In the genomic region with DNA sequence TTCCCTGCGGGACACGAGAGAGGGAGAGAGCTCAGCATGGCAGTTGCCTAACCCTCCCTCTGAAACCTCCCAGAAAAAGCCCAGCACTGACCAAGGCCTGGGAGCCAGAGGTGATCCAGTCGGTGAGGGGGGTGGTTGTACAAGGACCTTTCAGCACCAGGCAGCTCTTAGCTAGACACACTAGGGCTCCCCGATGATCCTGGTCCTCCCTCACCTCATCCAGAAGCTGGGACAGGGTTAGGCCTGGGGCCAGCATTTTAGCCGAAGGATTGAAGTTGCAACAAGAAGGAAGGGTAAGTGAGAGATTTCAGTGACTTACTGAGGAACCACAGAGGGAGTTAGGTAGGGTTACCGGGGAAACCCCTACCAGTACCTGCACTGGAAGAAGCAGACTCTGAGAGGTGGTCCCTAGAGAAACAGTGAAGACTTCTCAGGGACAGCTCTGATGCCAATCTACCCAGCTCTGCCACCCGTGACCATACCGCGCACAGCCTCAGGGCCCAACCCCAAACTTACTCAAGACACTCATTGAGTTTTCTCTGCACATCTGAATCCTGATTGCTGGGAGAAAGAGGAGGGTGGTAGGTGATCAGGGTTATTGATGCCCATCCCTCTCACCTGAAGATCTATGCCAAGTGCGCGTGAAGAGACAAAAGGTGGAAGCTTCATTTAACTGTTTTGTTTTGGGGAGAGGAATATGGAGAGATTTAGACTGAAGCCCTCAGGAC, we compare ENCODE assay signal across 9 mouse cellular contexts. TPM values are rescaled to one million over a fixed set of nuclear protein-coding genes. Genes with fewer than 3 reads are reported as not detected.
A peak's percentile ranks its signal among the peaks of the same experiment; 100 is the strongest.
DNase-seq lines count a peak whose midpoint lies in the region; ATAC-seq and TF ChIP-seq lines count a peak whose summit lies in the region.
"Had no signal": no experiment of that assay in that cellular context is flagged by ENCODE, and none has a peak within 500 bp of the region (broad histone marks: within the 10 kb centered on the region; RNA-seq: fewer than 3 reads in every experiment).

No protein-coding gene starts in this region.

- no peak for TF ChIP-seq EP300 in ES-Bruce4 (IDR thresholded peaks at IDR 0.05; ENCODE audit: insufficient read depth, low read depth, low read length)
- TF ChIP-seq EP300 in liver, postnatal 0 days (IDR thresholded peaks at IDR 0.05; ENCODE audit: low read depth), result no peak

- WGBS in heart, embryonic 11.5 days (ENCODE audit: insufficient replicate concordance), result 88% methylated on average over 11 of the region's 11 CpGs
- WGBS in forebrain, postnatal 0 days, result 89% methylated on average over 11 of the region's 11 CpGs
- 83% methylated on average over 11 of the region's 11 CpGs for WGBS in liver, postnatal 0 days (ENCODE audit: insufficient replicate concordance)

- H3K9ac ChIP-seq in heart, embryonic 11.5 days (ENCODE audit: low read depth, low read length), result peak overlapping the region; percentile 77
- H3K9ac ChIP-seq in ES-Bruce4 (ENCODE audit: low read depth, poor library complexity, severe bottlenecking), result peak overlapping the region; percentile 64; the same call in 1 of the 2 replicates
- peak overlapping the region; percentile 62 for H3K9ac ChIP-seq in forebrain, postnatal 0 days
- H3K9ac ChIP-seq in liver, postnatal 0 days (replicated peaks), result no peak overlapping the region

- peaks cover 6% of the 10 kb centered on the region for H3K27me3 ChIP-seq in heart, embryonic 11.5 days (ENCODE audit: control insufficient read depth, insufficient read depth, low read length)
- no peaks in the 10 kb centered on the region for H3K27me3 ChIP-seq in ES-Bruce4 (ENCODE audit: control insufficient read depth, insufficient read depth, low read length, poor library complexity, severe bottlenecking)
- H3K27me3 ChIP-seq in forebrain, postnatal 0 days (ENCODE audit: insufficient read depth, low read length), result no peaks in the 10 kb centered on the region
- 0 out of 2 replicates have a peak, but pooled peaks cover under 1% of the 10 kb centered on the region for H3K27me3 ChIP-seq in liver, postnatal 0 days (ENCODE audit: insufficient read depth, low read length)

- no peak for TF ChIP-seq POLR2A in ES-Bruce4 (IDR thresholded peaks at IDR 0.05; ENCODE audit: insufficient read depth, low read length)

- peaks cover 13% of the 10 kb centered on the region for H3K4me1 ChIP-seq in heart, embryonic 11.5 days (ENCODE audit: control insufficient read depth, insufficient read depth, low read length)
- H3K4me1 ChIP-seq in ES-Bruce4 (ENCODE audit: control insufficient read depth, insufficient read depth, low read length), result no peaks in the 10 kb centered on the region
- H3K4me1 ChIP-seq in forebrain, postnatal 0 days (ENCODE audit: insufficient read depth), result peaks cover 15% of the 10 kb centered on the region
- H3K4me1 ChIP-seq in liver, postnatal 0 days (ENCODE audit: insufficient read depth), result peaks cover 11% of the 10 kb centered on the region

- ATAC-seq in heart, embryonic 11.5 days (replicated peaks; ENCODE audit: insufficient number of reproducible peaks, low FRiP score, low TSS enrichment), result no peak
- ATAC-seq in forebrain, postnatal 0 days, result no peak
- ATAC-seq in liver, postnatal 0 days, result no peak

- peak overlapping the region; percentile 69 for H3K4me3 ChIP-seq in heart, embryonic 11.5 days (ENCODE audit: low read depth, low read length)
- H3K4me3 ChIP-seq in ES-Bruce4 (ENCODE audit: low read depth, low read length), result no peak overlapping the region
- peak overlapping the region; percentile 73 for H3K4me3 ChIP-seq in forebrain, postnatal 0 days (ENCODE audit: low read depth, low read length)
- peak overlapping the region; percentile 71; the same call in 1 of the 2 replicates for H3K4me3 ChIP-seq in liver, postnatal 0 days (ENCODE audit: low read depth, low read length)

- no peak for TF ChIP-seq CTCF in ES-Bruce4 (IDR thresholded peaks at IDR 0.05; ENCODE audit: low read depth, low read length)
- TF ChIP-seq CTCF in forebrain, postnatal 0 days (IDR thresholded peaks at IDR 0.05; ENCODE audit: low read depth), result no peak
- TF ChIP-seq CTCF in liver, postnatal 0 days (IDR thresholded peaks at IDR 0.05; ENCODE audit: low read depth), result no peak

- H3K36me3 ChIP-seq in heart, embryonic 11.5 days (ENCODE audit: control insufficient read depth, insufficient read depth, low read length), result peaks cover 3% of the 10 kb centered on the region; the same call in 1 of the 2 replicates
- peaks cover 17% of the 10 kb centered on the region for H3K36me3 ChIP-seq in ES-Bruce4 (ENCODE audit: control insufficient read depth, insufficient read depth, low read length, poor library complexity, severe bottlenecking)
- peaks cover 48% of the 10 kb centered on the region for H3K36me3 ChIP-seq in forebrain, postnatal 0 days (ENCODE audit: insufficient read depth)
- H3K36me3 ChIP-seq in liver, postnatal 0 days (replicated peaks; ENCODE audit: insufficient read depth, low read length), result peaks cover 23% of the 10 kb centered on the region

- H3K4me2 ChIP-seq in heart, embryonic 11.5 days, result peak overlapping the region; percentile 98
- peak overlapping the region; percentile 81 for H3K4me2 ChIP-seq in forebrain, postnatal 0 days (ENCODE audit: low read depth)
- H3K4me2 ChIP-seq in liver, postnatal 0 days (ENCODE audit: low read depth, low read length), result peak overlapping the region; percentile 87

- H3K27ac ChIP-seq in heart, embryonic 11.5 days (ENCODE audit: low read depth, low read length), result no peak overlapping the region
- no peak overlapping the region for H3K27ac ChIP-seq in ES-Bruce4 (ENCODE audit: insufficient read depth, low read length)
- no peak overlapping the region for H3K27ac ChIP-seq in forebrain, postnatal 0 days (ENCODE audit: low read depth, low read length)
- no peak overlapping the region for H3K27ac ChIP-seq in liver, postnatal 0 days (ENCODE audit: low read depth)

- DNase-seq in heart, postnatal 4 days, result no peak
- DNase-seq in forebrain, postnatal 0 days, result no peak
- DNase-seq in liver, postnatal 0 days, result no peak
- DNase-seq in adipocyte (ENCODE audit: low spot score), result no peak
- no peak for DNase-seq in urinary bladder, postnatal 14 days (ENCODE audit: low spot score)
- no peak for DNase-seq in kidney, postnatal 25 days
- DNase-seq: layer of hippocampus, postnatal 36 days had no signal

- no peaks in the 10 kb centered on the region for H3K9me3 ChIP-seq in heart, embryonic 11.5 days (replicated peaks; ENCODE audit: control insufficient read depth, low read length)
- no peaks in the 10 kb centered on the region for H3K9me3 ChIP-seq in ES-Bruce4 (replicated peaks; ENCODE audit: control insufficient read depth, insufficient read depth, low read length, poor library complexity, severe bottlenecking)
- H3K9me3 ChIP-seq in forebrain, postnatal 0 days (ENCODE audit: low read length), result no peaks in the 10 kb centered on the region
- no peaks in the 10 kb centered on the region for H3K9me3 ChIP-seq in liver, postnatal 0 days (ENCODE audit: low read length)

RNA-seq across cellular contexts. Expression of gene Acd, which starts 1.2 kb away (rescaled TPM):
- 39.3 and 41.5 TPM in 2 replicates for polyA plus RNA-seq in heart, embryonic 11.5 days (2014; fragmentation: Nextera tagmentation; extraction: Ambion mirVana)
- total RNA-seq in heart, postnatal 4 days (2021), result 10 to 100 TPM; 23.0 to 25.6 TPM
- polyA plus RNA-seq in ES-Bruce4 (2011; ENCODE audit: insufficient read depth, insufficient read length, low read depth, missing spikeins), result 30.1 and 36.7 TPM in 2 replicates
- 24.1 and 35.0 TPM in 2 replicates for total RNA-seq in forebrain, postnatal 0 days (2014; rRNA removed)
- polyA plus RNA-seq in forebrain, postnatal 0 days (2015; fragmentation: Nextera tagmentation; extraction: Ambion mirVana), result 90.0 and 95.7 TPM in 2 replicates
- 20.6 and 22.4 TPM in 2 replicates for polyA plus RNA-seq in liver, postnatal 0 days (2015; fragmentation: Nextera tagmentation; extraction: Ambion mirVana)

RNA-seq across cellular contexts. Expression of gene Pard6a, which starts 1.3 kb away (rescaled TPM):
- 10.9 and 14.2 TPM in 2 replicates for polyA plus RNA-seq in heart, embryonic 11.5 days (2014; fragmentation: Nextera tagmentation; extraction: Ambion mirVana)
- 1 to 10 TPM; 5.9 to 6.2 TPM for total RNA-seq in heart, postnatal 4 days (2021)
- polyA plus RNA-seq in ES-Bruce4 (2011; ENCODE audit: insufficient read depth, insufficient read length, low read depth, missing spikeins), result 10.4 and 10.9 TPM in 2 replicates
- 59.3 and 71.1 TPM in 2 replicates for total RNA-seq in forebrain, postnatal 0 days (2014; rRNA removed)
- 63.8 and 72.5 TPM in 2 replicates for polyA plus RNA-seq in forebrain, postnatal 0 days (2015; fragmentation: Nextera tagmentation; extraction: Ambion mirVana)
- polyA plus RNA-seq in liver, postnatal 0 days (2015; fragmentation: Nextera tagmentation; extraction: Ambion mirVana), result 5.0 and 6.6 TPM in 2 replicates

RNA-seq across cellular contexts. Expression of gene 4933405L10Rik, which starts 7.8 kb away (rescaled TPM):
- polyA plus RNA-seq in heart, embryonic 11.5 days (2014; fragmentation: Nextera tagmentation; extraction: Ambion mirVana), result 0.13 TPM in 1 of 2 replicates, not detected in the other
- not detected for total RNA-seq in heart, postnatal 4 days (2021)
- not detected in 2 replicates for polyA plus RNA-seq in ES-Bruce4 (2011; ENCODE audit: insufficient read depth, insufficient read length, low read depth, missing spikeins)
- 0.23 TPM in 1 of 2 replicates, not detected in the other for total RNA-seq in forebrain, postnatal 0 days (2014; rRNA removed)
- polyA plus RNA-seq in forebrain, postnatal 0 days (2015; fragmentation: Nextera tagmentation; extraction: Ambion mirVana), result 0.21 and 0.31 TPM in 2 replicates
- not detected in 2 replicates for polyA plus RNA-seq in liver, postnatal 0 days (2015; fragmentation: Nextera tagmentation; extraction: Ambion mirVana)
- total RNA-seq: layer of hippocampus, postnatal 36 days had no signal

RNA-seq across cellular contexts. Expression of gene Enkd1, which starts 8.4 kb away (rescaled TPM):
- polyA plus RNA-seq in heart, embryonic 11.5 days (2014; fragmentation: Nextera tagmentation; extraction: Ambion mirVana), result 13.3 and 16.9 TPM in 2 replicates
- 1 to 10 TPM; 5.4 to 6.8 TPM for total RNA-seq in heart, postnatal 4 days (2021)
- 18.6 and 20.1 TPM in 2 replicates for polyA plus RNA-seq in ES-Bruce4 (2011; ENCODE audit: insufficient read depth, insufficient read length, low read depth, missing spikeins)
- 10.3 and 10.9 TPM in 2 replicates for total RNA-seq in forebrain, postnatal 0 days (2014; rRNA removed)
- 15.2 and 16.8 TPM in 2 replicates for polyA plus RNA-seq in forebrain, postnatal 0 days (2015; fragmentation: Nextera tagmentation; extraction: Ambion mirVana)
- 2.9 and 3.3 TPM in 2 replicates for polyA plus RNA-seq in liver, postnatal 0 days (2015; fragmentation: Nextera tagmentation; extraction: Ambion mirVana)

RNA-seq across cellular contexts. Expression of gene Carmil2, which starts 13.6 kb away (rescaled TPM):
- 0.27 and 0.46 TPM in 2 replicates for polyA plus RNA-seq in heart, embryonic 11.5 days (2014; fragmentation: Nextera tagmentation; extraction: Ambion mirVana)
- under 1 TPM; 0.41 TPM for total RNA-seq in heart, postnatal 4 days (2021)
- 4.7 and 5.6 TPM in 2 replicates for polyA plus RNA-seq in ES-Bruce4 (2011; ENCODE audit: insufficient read depth, insufficient read length, low read depth, missing spikeins)
- 4.4 and 5.6 TPM in 2 replicates for total RNA-seq in forebrain, postnatal 0 days (2014; rRNA removed)
- 21.5 and 28.0 TPM in 2 replicates for polyA plus RNA-seq in forebrain, postnatal 0 days (2015; fragmentation: Nextera tagmentation; extraction: Ambion mirVana)
- 0.73 and 0.88 TPM in 2 replicates for polyA plus RNA-seq in liver, postnatal 0 days (2015; fragmentation: Nextera tagmentation; extraction: Ambion mirVana)
